In the genomic region with DNA sequence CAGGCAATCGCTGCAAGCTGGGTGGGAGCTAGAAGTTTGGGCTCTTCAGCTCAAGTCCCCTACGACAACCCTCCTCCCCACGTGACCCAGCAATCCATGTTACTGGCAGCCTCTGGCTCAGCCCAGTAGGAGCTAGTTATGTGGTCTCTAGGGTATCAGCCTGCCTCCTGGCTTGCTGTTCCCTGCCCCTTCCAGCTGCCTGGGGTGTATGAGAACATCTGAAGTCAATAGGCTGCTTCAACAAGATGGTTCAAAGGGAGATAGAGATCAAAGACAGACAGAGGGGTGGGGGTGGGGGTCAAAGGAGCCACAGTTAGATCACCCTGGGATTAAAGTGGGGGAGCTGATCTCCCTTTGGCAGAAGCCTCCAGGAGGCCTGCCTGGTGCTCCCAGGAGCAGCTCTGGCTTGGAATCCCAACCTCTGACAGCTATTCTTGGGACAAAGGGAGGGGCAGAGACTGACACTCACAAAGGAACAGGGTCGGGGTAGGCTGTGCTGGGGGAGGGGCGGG, we compare ENCODE assay signal across 12 mouse cellular contexts.
A peak's percentile ranks its signal among the peaks of the same experiment; 100 is the strongest.
DNase-seq lines count a peak whose midpoint lies in the region; ATAC-seq lines count a peak whose summit lies in the region.
"Had no signal": no experiment of that assay in that cellular context is flagged by ENCODE, and none has a peak within 500 bp of the region (broad histone marks: within the 10 kb centered on the region; RNA-seq: fewer than 3 reads in every experiment).

No protein-coding gene starts in this region.

- no peak overlapping the region for H3K4me2 ChIP-seq in forebrain, embryonic 12.5 days
- H3K4me2 ChIP-seq in forebrain, embryonic 13.5 days = no peak overlapping the region
- no peak overlapping the region for H3K4me2 ChIP-seq in heart, embryonic 12.5 days
- H3K4me2 ChIP-seq in liver, embryonic 12.5 days = no peak overlapping the region
- H3K4me2 ChIP-seq: neural tube, embryonic 12.5 days had no signal

- 9% methylated on average over 5 of the region's 5 CpGs for WGBS in forebrain, embryonic 12.5 days
- 18% methylated on average over 5 of the region's 5 CpGs for WGBS in forebrain, embryonic 13.5 days
- WGBS in heart, embryonic 12.5 days = 12% methylated on average over 5 of the region's 5 CpGs
- 13% methylated on average over 5 of the region's 5 CpGs for WGBS in liver, embryonic 12.5 days (ENCODE audit: insufficient replicate concordance)

- peaks cover 45% of the 10 kb centered on the region for H3K4me1 ChIP-seq in forebrain, embryonic 12.5 days
- H3K4me1 ChIP-seq in forebrain, embryonic 13.5 days = peaks cover 34% of the 10 kb centered on the region
- H3K4me1 ChIP-seq in heart, embryonic 12.5 days (replicated peaks) = peaks cover 20% of the 10 kb centered on the region
- no peaks in the 10 kb centered on the region for H3K4me1 ChIP-seq in liver, embryonic 12.5 days

- H3K27me3 ChIP-seq in forebrain, embryonic 12.5 days = peaks cover 45% of the 10 kb centered on the region
- H3K27me3 ChIP-seq in forebrain, embryonic 13.5 days = peaks cover 44% of the 10 kb centered on the region
- H3K27me3 ChIP-seq in heart, embryonic 12.5 days (replicated peaks) = peaks cover 56% of the 10 kb centered on the region
- peaks cover 52% of the 10 kb centered on the region for H3K27me3 ChIP-seq in liver, embryonic 12.5 days (replicated peaks)

- H3K4me3 ChIP-seq in forebrain, embryonic 12.5 days (replicated peaks) = no peak overlapping the region
- H3K4me3 ChIP-seq in forebrain, embryonic 13.5 days = no peak overlapping the region
- no peak overlapping the region for H3K4me3 ChIP-seq in heart, embryonic 12.5 days
- H3K4me3 ChIP-seq in liver, embryonic 12.5 days = no peak overlapping the region
- H3K4me3 ChIP-seq: neural tube, embryonic 12.5 days had no signal

- H3K9me3 ChIP-seq in forebrain, embryonic 12.5 days = no peaks in the 10 kb centered on the region
- H3K9me3 ChIP-seq in forebrain, embryonic 13.5 days (replicated peaks) = no peaks in the 10 kb centered on the region
- H3K9me3 ChIP-seq in heart, embryonic 12.5 days (replicated peaks) = no peaks in the 10 kb centered on the region
- H3K9me3 ChIP-seq in liver, embryonic 12.5 days (replicated peaks) = no peaks in the 10 kb centered on the region
- H3K9me3 ChIP-seq: neural tube, embryonic 12.5 days had no signal

- no peak for ATAC-seq in forebrain, embryonic 12.5 days (ENCODE audit: low FRiP score)
- ATAC-seq in forebrain, embryonic 13.5 days = no peak
- no peak for ATAC-seq in heart, embryonic 12.5 days (ENCODE audit: insufficient number of reproducible peaks, low FRiP score)
- no peak for ATAC-seq in liver, embryonic 12.5 days

- peak overlapping the region; percentile 36; the same call in 1 of the 2 replicates for H3K27ac ChIP-seq in forebrain, embryonic 12.5 days
- H3K27ac ChIP-seq in forebrain, embryonic 13.5 days = no peak overlapping the region
- H3K27ac ChIP-seq in heart, embryonic 12.5 days (ENCODE audit: poor library complexity, severe bottlenecking) = no peak overlapping the region
- H3K27ac ChIP-seq in liver, embryonic 12.5 days = no peak overlapping the region
- H3K27ac ChIP-seq: neural tube, embryonic 12.5 days had no signal

- no peak overlapping the region for H3K9ac ChIP-seq in forebrain, embryonic 12.5 days
- no peak overlapping the region for H3K9ac ChIP-seq in forebrain, embryonic 13.5 days
- 0 out of 2 replicates have a peak overlapping the region, but pooled peaks have one; percentile 10 for H3K9ac ChIP-seq in heart, embryonic 12.5 days
- no peak overlapping the region for H3K9ac ChIP-seq in liver, embryonic 12.5 days
- H3K9ac ChIP-seq: neural tube, embryonic 12.5 days had no signal

- H3K36me3 ChIP-seq in forebrain, embryonic 12.5 days (replicated peaks) = no peaks in the 10 kb centered on the region
- no peaks in the 10 kb centered on the region for H3K36me3 ChIP-seq in forebrain, embryonic 13.5 days (ENCODE audit: poor library complexity, severe bottlenecking)
- no peaks in the 10 kb centered on the region for H3K36me3 ChIP-seq in heart, embryonic 12.5 days
- H3K36me3 ChIP-seq in liver, embryonic 12.5 days = no peaks in the 10 kb centered on the region
- H3K36me3 ChIP-seq: neural tube, embryonic 12.5 days had no signal

- DNase-seq in thymus, postnatal 0 days (ENCODE audit: low spot score) = peak; percentile 43
- no peak for DNase-seq in thymus, postnatal 4 days
- no peak for DNase-seq in kidney, postnatal 36 days
- DNase-seq in ovary, postnatal 14 days (ENCODE audit: low spot score) = no peak
- DNase-seq: adrenal gland, postnatal 25 days; cerebellum, adult 9-11 months; lung, adult 2 months had no signal
